Mouse (Mus musculus): ENCODE measurements around the gene Med12l. TPM values are rescaled to one million over a fixed set of nuclear protein-coding genes. Genes with fewer than 3 reads are reported as not detected.

Gene Med12l
- polyA plus RNA-seq, 1 experiment from 2014 or later, result 4.7 TPM

DNA sequence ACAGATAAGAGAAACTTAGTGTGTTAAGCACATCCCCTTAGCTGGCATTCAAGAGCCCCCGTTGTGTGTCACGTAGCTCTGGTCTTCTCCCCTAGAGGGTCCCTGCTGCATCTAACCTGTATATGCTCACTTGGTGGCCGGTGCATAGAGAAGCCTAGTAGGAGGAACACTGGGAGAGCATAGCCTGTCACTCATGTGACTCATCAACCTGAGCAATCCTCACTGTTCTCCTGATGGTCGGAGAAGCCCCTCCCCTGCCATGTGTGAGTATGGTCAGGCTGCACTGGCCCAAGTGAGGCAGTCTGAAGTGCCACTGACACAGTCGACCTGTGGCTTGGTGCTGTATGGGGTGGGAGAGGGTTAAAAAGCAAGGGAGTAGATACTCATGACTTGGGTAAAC is 119.4 kb downstream of the Med12l start:
- DNase-seq (ENCODE audit: low spot score), result no peak
- WGBS, result 65% methylated on average over 5 of the region's 5 CpGs

DNA sequence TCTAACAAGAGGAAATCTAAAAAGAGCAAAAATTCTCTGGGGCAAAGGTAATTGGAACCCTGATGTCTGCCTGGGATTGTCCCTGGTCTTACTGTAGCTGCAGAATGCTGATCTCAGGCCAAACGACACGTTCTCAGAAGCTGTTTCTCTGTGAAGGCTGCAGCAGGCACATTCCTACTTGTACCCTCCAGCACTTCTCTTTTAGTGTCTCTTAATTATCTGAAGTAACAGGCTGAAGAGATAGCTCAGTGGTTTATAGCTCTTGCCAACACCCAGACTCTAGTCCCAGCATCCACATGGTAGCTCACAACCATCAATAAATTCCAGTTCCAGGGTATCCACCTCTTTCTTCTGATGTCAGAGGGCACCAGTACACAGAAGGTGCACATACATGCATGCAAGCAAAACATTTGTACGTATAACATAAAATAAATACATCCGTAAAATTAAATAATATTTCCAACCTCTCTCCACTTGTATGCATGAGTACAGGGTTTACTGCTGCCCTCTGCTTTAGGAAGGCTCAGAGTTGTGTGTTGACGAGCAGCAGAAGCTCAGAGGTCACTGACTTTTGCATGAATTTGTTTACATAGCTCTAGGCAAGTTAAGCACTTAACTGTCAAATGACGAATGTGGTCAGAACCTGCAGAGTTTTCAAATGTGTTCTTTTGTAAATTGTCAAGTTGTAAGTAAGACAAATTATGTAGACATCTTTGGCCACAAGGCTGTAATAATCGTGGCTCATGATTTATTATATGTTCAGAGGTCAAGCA is 120.3 kb downstream of the Med12l start:
- no peak for ATAC-seq (ENCODE audit: low FRiP score)
- DNase-seq (ENCODE audit: low spot score), result no peak
- Histone ChIP-seq H3K36me3 (ENCODE audit: control insufficient read depth, insufficient read depth, low read length) (no peaks in the 10 kb centered on the region), H3K27ac (ENCODE audit: low read depth, low read length) (no peak overlapping the region), H3K4me3 (ENCODE audit: low read depth, low read length) (no peak overlapping the region), H3K9me3 (ENCODE audit: control insufficient read depth, low read length) (no peaks in the 10 kb centered on the region), H3K4me2 (replicated peaks; ENCODE audit: low read depth, low read length) (no peak overlapping the region), H3K4me1 (replicated peaks; ENCODE audit: control insufficient read depth, insufficient read depth, low read length) (no peaks in the 10 kb centered on the region), H3K9ac (ENCODE audit: low read depth, low read length) (no peak overlapping the region), H3K27me3 (ENCODE audit: control insufficient read depth, insufficient read depth, low read length) (no peaks in the 10 kb centered on the region)
- WGBS, result 56% methylated on average over 7 of the region's 7 CpGs

More for the DNA sequence above, 119.4 kb downstream of the Med12l start:
- H3K27ac ChIP-seq (ENCODE audit: low read depth, low read length), result no peak overlapping the region
- no peaks in the 10 kb centered on the region for H3K27me3 ChIP-seq (ENCODE audit: control insufficient read depth, insufficient read depth, low read length)
- no peak overlapping the region for H3K4me2 ChIP-seq (replicated peaks; ENCODE audit: low read depth, low read length)
- ATAC-seq (ENCODE audit: low FRiP score), result no peak; the same call in 1 of the 2 replicates
- no peak overlapping the region for H3K4me3 ChIP-seq (ENCODE audit: low read depth, low read length)
- no peaks in the 10 kb centered on the region for H3K36me3 ChIP-seq (ENCODE audit: control insufficient read depth, insufficient read depth, low read length)
- H3K9ac ChIP-seq (ENCODE audit: low read depth, low read length), result no peak overlapping the region
- no peaks in the 10 kb centered on the region for H3K4me1 ChIP-seq (replicated peaks; ENCODE audit: control insufficient read depth, insufficient read depth, low read length)
- no peaks in the 10 kb centered on the region for H3K9me3 ChIP-seq (ENCODE audit: control insufficient read depth, low read length)

DNA sequence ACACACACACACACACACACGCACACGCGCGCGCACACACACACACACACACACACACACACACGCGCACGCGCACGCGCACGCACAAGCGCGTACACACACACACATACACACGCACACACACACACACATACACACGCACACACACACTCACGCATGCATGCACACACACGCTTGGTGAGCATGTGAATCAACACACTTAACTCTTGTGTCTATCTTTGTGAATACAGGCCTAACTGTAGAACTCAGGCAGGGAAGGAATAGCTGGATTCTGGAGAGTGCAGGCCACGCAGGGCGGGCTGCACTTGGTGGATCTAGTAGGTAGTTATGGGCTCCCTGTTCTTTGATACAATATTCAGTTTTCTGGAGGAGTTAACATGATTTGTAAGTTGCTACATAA is 123.1 kb downstream of the Med12l start:
- Histone ChIP-seq H3K9me3 (ENCODE audit: control insufficient read depth, low read length) (no peaks in the 10 kb centered on the region), H3K4me1 (replicated peaks; ENCODE audit: control insufficient read depth, insufficient read depth, low read length) (no peaks in the 10 kb centered on the region), H3K4me3 (ENCODE audit: low read depth, low read length) (no peak overlapping the region), H3K27me3 (ENCODE audit: control insufficient read depth, insufficient read depth, low read length) (no peaks in the 10 kb centered on the region), H3K4me2 (replicated peaks; ENCODE audit: low read depth, low read length) (no peak overlapping the region), H3K27ac (ENCODE audit: low read depth, low read length) (no peak overlapping the region), H3K9ac (ENCODE audit: low read depth, low read length) (no peak overlapping the region), H3K36me3 (ENCODE audit: control insufficient read depth, insufficient read depth, low read length) (no peaks in the 10 kb centered on the region)
- WGBS, result 79% methylated on average over 20 of the region's 20 CpGs
- ATAC-seq (ENCODE audit: low FRiP score) (no peak), DNase-seq (ENCODE audit: low spot score) (no peak)

DNA sequence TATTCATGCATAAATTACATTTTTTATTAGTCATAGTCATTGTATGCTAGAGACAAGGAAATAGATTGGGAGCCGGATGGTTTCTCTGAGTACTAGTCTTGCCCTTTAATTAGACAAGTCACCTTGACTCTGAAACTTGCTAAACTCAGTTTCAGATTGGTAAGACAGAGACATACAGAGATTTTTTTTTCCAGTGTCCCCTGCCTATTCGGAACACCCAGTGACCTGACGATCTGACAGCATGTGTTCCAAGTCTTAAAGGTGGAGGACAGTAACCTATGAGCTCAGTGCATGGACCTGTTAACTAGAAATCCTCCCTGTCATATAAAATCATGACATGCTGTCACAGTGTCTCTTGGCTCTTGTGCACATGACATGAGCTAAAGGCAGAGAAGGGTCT is 123.9 kb downstream of the Med12l start:
- H3K27ac ChIP-seq (ENCODE audit: low read depth, low read length), result no peak overlapping the region
- no peaks in the 10 kb centered on the region for H3K9me3 ChIP-seq (ENCODE audit: control insufficient read depth, low read length)
- no peak overlapping the region for H3K4me3 ChIP-seq (ENCODE audit: low read depth, low read length)
- H3K4me2 ChIP-seq (replicated peaks; ENCODE audit: low read depth, low read length), result no peak overlapping the region
- H3K4me1 ChIP-seq (replicated peaks; ENCODE audit: control insufficient read depth, insufficient read depth, low read length), result no peaks in the 10 kb centered on the region
- ATAC-seq (ENCODE audit: low FRiP score) (no peak), DNase-seq (ENCODE audit: low spot score) (no peak)
- H3K36me3 ChIP-seq (ENCODE audit: control insufficient read depth, insufficient read depth, low read length), result no peaks in the 10 kb centered on the region
- no peaks in the 10 kb centered on the region for H3K27me3 ChIP-seq (ENCODE audit: control insufficient read depth, insufficient read depth, low read length)
- WGBS, result 83% methylated on average over 3 of the region's 3 CpGs
- no peak overlapping the region for H3K9ac ChIP-seq (ENCODE audit: low read depth, low read length)

DNA sequence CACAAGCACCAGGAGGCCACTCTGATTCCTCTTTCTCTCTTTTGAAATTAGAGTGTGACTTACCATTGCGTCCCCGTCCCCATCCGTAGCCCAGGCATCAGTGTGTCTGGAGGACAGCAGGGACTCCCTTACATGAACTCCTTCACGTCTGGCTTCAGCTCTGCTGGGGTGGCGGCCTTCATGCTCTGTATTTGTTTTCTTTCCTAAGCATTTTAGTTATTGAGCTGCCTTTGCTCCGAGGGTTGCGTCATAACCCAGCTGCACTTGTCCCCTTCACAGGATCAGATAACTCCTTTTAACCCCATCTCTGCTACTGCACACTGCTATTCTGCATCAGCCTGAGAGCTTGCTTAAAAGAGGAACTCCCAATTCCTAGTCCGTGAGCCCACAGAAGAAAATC is 124.8 kb downstream of the Med12l start:
- ATAC-seq (ENCODE audit: low FRiP score) (no peak), DNase-seq (ENCODE audit: low spot score) (no peak)
- H3K9ac ChIP-seq (ENCODE audit: low read depth, low read length), result no peak overlapping the region
- no peaks in the 10 kb centered on the region for H3K36me3 ChIP-seq (ENCODE audit: control insufficient read depth, insufficient read depth, low read length)
- no peaks in the 10 kb centered on the region for H3K9me3 ChIP-seq (ENCODE audit: control insufficient read depth, low read length)
- no peak overlapping the region for H3K4me3 ChIP-seq (ENCODE audit: low read depth, low read length)
- H3K27ac ChIP-seq (ENCODE audit: low read depth, low read length), result no peak overlapping the region
- no peak overlapping the region for H3K4me2 ChIP-seq (replicated peaks; ENCODE audit: low read depth, low read length)
- no peaks in the 10 kb centered on the region for H3K27me3 ChIP-seq (ENCODE audit: control insufficient read depth, insufficient read depth, low read length)
- H3K4me1 ChIP-seq (replicated peaks; ENCODE audit: control insufficient read depth, insufficient read depth, low read length), result no peaks in the 10 kb centered on the region
- 68% methylated on average over 8 of the region's 8 CpGs for WGBS

DNA sequence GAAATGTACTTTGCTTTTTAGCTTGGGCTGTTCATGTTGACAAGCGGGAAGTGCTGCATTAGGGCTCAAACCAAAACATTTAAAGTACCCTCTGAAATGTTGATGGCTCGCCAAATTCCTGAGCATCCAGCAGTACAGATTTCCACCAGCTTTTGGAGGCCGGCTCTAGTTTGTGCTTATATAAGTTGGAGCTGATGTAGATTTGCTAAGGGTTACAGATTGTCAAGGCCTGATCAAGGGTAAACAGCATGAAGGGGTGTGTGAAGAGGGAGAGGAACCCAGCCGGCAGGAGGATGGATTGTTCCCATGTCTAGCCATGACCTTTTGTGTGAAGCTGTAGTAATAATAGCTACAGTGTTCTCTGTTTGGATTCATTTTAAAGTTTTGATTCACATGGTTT is 125.5 kb downstream of the Med12l start:
- no peaks in the 10 kb centered on the region for H3K27me3 ChIP-seq (ENCODE audit: control insufficient read depth, insufficient read depth, low read length)
- no peak for DNase-seq (ENCODE audit: low spot score)
- ATAC-seq (ENCODE audit: low FRiP score), result no peak
- H3K9ac ChIP-seq (ENCODE audit: low read depth, low read length), result no peak overlapping the region
- H3K4me3 ChIP-seq (ENCODE audit: low read depth, low read length), result no peak overlapping the region
- H3K4me1 ChIP-seq (replicated peaks; ENCODE audit: control insufficient read depth, insufficient read depth, low read length), result no peaks in the 10 kb centered on the region
- no peaks in the 10 kb centered on the region for H3K36me3 ChIP-seq (ENCODE audit: control insufficient read depth, insufficient read depth, low read length)
- H3K4me2 ChIP-seq (replicated peaks; ENCODE audit: low read depth, low read length), result no peak overlapping the region
- WGBS, result 81% methylated on average over 4 of the region's 4 CpGs
- no peak overlapping the region for H3K27ac ChIP-seq (ENCODE audit: low read depth, low read length)
- H3K9me3 ChIP-seq (ENCODE audit: control insufficient read depth, low read length), result no peaks in the 10 kb centered on the region

DNA sequence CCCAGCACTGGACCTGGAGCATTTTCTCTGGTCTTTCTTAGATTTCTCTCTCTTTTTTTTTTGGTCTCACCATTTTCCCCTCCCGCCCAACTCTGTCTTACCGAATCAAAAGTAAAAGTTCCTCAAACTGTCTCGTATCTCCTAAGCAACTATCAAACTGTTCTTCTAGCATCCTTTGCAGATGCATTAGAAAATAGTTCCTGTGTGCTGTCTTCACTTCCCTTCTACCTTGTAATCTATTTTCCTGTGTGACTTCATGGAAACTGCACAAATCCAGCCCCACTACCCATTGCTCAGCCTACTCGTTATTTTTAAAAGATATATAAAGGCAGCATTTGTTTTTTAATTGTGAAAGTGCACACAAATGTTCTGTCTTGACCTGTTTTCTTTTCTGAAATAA is 126.3 kb downstream of the Med12l start:
- WGBS, result 86% methylated on average over 4 of the region's 4 CpGs
- H3K27ac ChIP-seq (ENCODE audit: low read depth, low read length), result no peak overlapping the region
- no peak overlapping the region for H3K9ac ChIP-seq (ENCODE audit: low read depth, low read length)
- H3K4me1 ChIP-seq (replicated peaks; ENCODE audit: control insufficient read depth, insufficient read depth, low read length), result no peaks in the 10 kb centered on the region
- H3K36me3 ChIP-seq (ENCODE audit: control insufficient read depth, insufficient read depth, low read length), result no peaks in the 10 kb centered on the region
- H3K4me2 ChIP-seq (replicated peaks; ENCODE audit: low read depth, low read length), result no peak overlapping the region
- no peaks in the 10 kb centered on the region for H3K27me3 ChIP-seq (ENCODE audit: control insufficient read depth, insufficient read depth, low read length)
- DNase-seq (ENCODE audit: low spot score) (no peak), ATAC-seq (ENCODE audit: low FRiP score) (no peak)
- no peaks in the 10 kb centered on the region for H3K9me3 ChIP-seq (ENCODE audit: control insufficient read depth, low read length)
- H3K4me3 ChIP-seq (ENCODE audit: low read depth, low read length), result no peak overlapping the region

DNA sequence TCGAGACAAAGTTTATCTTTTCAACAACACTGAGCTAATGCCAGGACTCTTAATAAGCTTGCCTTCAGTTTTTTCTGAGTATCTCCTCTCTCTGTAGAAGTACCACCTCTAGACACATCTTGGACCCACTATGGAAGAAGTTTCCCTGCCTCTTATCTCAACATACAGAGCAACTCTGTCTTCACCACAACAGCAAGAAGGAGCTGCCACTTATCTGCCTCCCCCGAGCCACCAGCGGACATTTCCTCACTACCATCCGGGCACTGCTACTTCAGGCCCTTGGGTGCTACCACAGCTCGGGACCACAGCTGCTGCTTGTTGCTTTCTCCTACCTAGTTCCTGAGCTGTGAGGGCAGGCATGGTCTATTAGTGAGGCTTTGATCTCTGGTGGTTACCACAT is 127.6 kb downstream of the Med12l start:
- Histone ChIP-seq H3K27me3 (ENCODE audit: control insufficient read depth, insufficient read depth, low read length) (no peaks in the 10 kb centered on the region), H3K4me3 (ENCODE audit: low read depth, low read length) (no peak overlapping the region), H3K9me3 (ENCODE audit: control insufficient read depth, low read length) (no peaks in the 10 kb centered on the region), H3K27ac (ENCODE audit: low read depth, low read length) (no peak overlapping the region), H3K9ac (ENCODE audit: low read depth, low read length) (no peak overlapping the region), H3K4me1 (replicated peaks; ENCODE audit: control insufficient read depth, insufficient read depth, low read length) (no peaks in the 10 kb centered on the region), H3K36me3 (ENCODE audit: control insufficient read depth, insufficient read depth, low read length) (no peaks in the 10 kb centered on the region), H3K4me2 (replicated peaks; ENCODE audit: low read depth, low read length) (no peak overlapping the region)
- ATAC-seq (ENCODE audit: low FRiP score) (no peak), DNase-seq (ENCODE audit: low spot score) (no peak)
- 90% methylated on average over 5 of the region's 5 CpGs for WGBS

DNA sequence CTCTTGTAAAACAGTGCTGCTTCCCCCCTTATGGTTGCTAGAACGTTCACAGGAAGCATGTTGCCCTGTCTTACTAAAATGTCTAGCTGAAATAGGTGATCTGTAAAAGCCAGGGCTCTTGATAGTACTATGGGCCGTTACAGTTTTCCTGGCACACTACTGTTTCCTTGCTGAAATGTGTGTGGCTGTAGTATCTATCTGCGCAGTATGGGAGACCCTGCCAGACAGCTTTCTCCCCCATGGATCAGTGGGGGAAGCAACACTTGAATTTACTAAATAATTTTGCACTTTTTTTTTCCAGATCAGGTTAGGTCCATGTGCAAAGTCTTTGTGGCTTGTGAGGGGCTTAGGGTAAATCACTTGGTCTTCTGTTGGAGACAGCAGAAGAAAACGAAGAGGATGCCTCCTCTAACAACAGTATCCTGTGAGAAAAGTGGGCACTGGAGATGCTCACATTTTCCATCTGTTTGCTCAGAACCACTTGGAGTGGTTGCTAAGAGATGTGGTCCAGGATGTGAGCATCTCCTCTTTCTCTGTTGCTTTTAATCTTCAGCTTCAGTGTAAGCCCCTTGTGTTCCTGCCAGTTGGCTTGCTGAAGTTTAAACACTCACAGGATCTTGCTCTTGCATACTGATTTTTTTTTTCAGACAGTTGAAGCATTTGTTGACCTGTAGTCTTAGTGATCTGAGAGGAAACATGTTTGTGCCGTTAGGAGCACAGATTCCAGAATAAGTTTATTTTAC is 130.5 kb downstream of the Med12l start:
- DNase-seq (ENCODE audit: low spot score), result no peak
- Histone ChIP-seq H3K9ac (ENCODE audit: low read depth, low read length) (no peak overlapping the region), H3K9me3 (ENCODE audit: control insufficient read depth, low read length) (no peaks in the 10 kb centered on the region), H3K4me3 (ENCODE audit: low read depth, low read length) (no peak overlapping the region), H3K27me3 (ENCODE audit: control insufficient read depth, insufficient read depth, low read length) (no peaks in the 10 kb centered on the region), H3K36me3 (ENCODE audit: control insufficient read depth, insufficient read depth, low read length) (no peaks in the 10 kb centered on the region), H3K27ac (ENCODE audit: low read depth, low read length) (no peak overlapping the region), H3K4me1 (replicated peaks; ENCODE audit: control insufficient read depth, insufficient read depth, low read length) (no peaks in the 10 kb centered on the region), H3K4me2 (replicated peaks; ENCODE audit: low read depth, low read length) (no peak overlapping the region)
- 85% methylated on average over 5 of the region's 5 CpGs for WGBS
- ATAC-seq (ENCODE audit: low FRiP score), result no peak
